Mouse (Mus musculus): ENCODE data around the gene Cacna2d3. TPM values are rescaled to one million over a fixed set of nuclear protein-coding genes. Genes with fewer than 3 reads are reported as not detected.

The Cacna2d3 gene
- polyA plus RNA-seq, 1 experiment: 4.6 TPM

DNA sequence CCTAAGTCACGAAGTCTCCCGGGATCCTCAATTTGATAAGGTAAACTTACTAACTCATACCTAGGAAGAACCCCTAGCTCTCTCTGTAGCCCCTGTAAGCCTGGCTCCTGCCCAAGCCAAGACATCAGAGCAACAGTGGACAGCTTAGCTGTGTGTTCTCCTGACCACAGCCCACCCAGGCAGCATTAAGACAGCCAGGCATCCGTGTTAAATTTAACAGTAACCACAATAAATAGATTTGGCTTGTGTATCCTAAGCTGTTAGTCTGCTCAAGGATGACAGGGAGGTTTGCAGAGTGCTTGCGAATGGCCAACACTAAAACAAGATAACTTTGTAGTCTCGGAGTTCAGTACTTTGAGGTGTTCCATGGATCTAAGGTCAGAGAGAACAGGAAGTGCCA lies 768.3 kb downstream of the Cacna2d3 start:
- no peak overlapping the region for H3K27ac ChIP-seq (ENCODE audit: control insufficient read depth, insufficient read depth, low read depth, low read length)
- no peak overlapping the region for H3K4me3 ChIP-seq (ENCODE audit: control insufficient read depth, low read depth, low read length)
- no peaks in the 10 kb centered on the region for H3K36me3 ChIP-seq (ENCODE audit: control insufficient read depth, insufficient read depth, low read length)
- TF ChIP-seq POLR2A (IDR thresholded peaks at IDR 0.05; ENCODE audit: control insufficient read depth, low read depth, low read length) (no peak), CTCF (IDR thresholded peaks at IDR 0.05; ENCODE audit: control insufficient read depth, insufficient read depth, insufficient replicate concordance, low read depth, low read length) (no peak)
- H3K4me1 ChIP-seq (ENCODE audit: control insufficient read depth, insufficient read depth, low read length): no peaks in the 10 kb centered on the region
- H3K27me3 ChIP-seq (ENCODE audit: control insufficient read depth, insufficient read depth, low read length): no peaks in the 10 kb centered on the region

DNA sequence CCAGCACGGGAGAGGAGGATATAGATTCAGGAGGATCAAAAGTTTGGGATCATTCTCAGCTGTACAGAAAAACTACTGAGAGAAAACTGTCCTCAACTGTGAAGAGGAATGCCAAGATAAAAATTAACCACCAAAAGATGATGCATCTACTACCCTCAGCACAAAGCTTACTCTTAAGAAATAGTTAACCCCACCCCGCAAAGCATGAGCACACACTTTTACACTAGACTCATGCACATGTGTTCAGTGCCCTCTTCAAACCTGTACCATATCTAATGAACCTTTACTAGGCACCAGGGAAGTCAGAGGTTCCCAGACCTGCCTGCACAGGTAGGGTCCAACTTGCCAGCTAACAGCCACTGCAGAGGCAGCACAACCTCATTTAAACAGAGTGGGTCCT lies 771.2 kb downstream of the Cacna2d3 start:
- no peaks in the 10 kb centered on the region for H3K4me1 ChIP-seq (ENCODE audit: control insufficient read depth, insufficient read depth, low read length)
- no peak overlapping the region for H3K4me3 ChIP-seq (ENCODE audit: control insufficient read depth, low read depth, low read length)
- TF ChIP-seq CTCF (IDR thresholded peaks at IDR 0.05; ENCODE audit: control insufficient read depth, insufficient read depth, insufficient replicate concordance, low read depth, low read length) (no peak), POLR2A (IDR thresholded peaks at IDR 0.05; ENCODE audit: control insufficient read depth, low read depth, low read length) (no peak)
- no peaks in the 10 kb centered on the region for H3K36me3 ChIP-seq (ENCODE audit: control insufficient read depth, insufficient read depth, low read length)
- no peak overlapping the region for H3K27ac ChIP-seq (ENCODE audit: control insufficient read depth, insufficient read depth, low read depth, low read length)
- no peaks in the 10 kb centered on the region for H3K27me3 ChIP-seq (ENCODE audit: control insufficient read depth, insufficient read depth, low read length)

GRCm38 (mm10) chr14:28949785-28950184 lies 771.9 kb downstream of the Cacna2d3 start:
- H3K36me3 ChIP-seq (ENCODE audit: control insufficient read depth, insufficient read depth, low read length): no peaks in the 10 kb centered on the region
- TF ChIP-seq POLR2A (IDR thresholded peaks at IDR 0.05; ENCODE audit: control insufficient read depth, low read depth, low read length): no peak
- no peak for TF ChIP-seq CTCF (IDR thresholded peaks at IDR 0.05; ENCODE audit: control insufficient read depth, insufficient read depth, insufficient replicate concordance, low read depth, low read length)
- no peaks in the 10 kb centered on the region for H3K27me3 ChIP-seq (ENCODE audit: control insufficient read depth, insufficient read depth, low read length)
- H3K27ac ChIP-seq (ENCODE audit: control insufficient read depth, insufficient read depth, low read depth, low read length): no peak overlapping the region
- no peaks in the 10 kb centered on the region for H3K4me1 ChIP-seq (ENCODE audit: control insufficient read depth, insufficient read depth, low read length)
- no peak overlapping the region for H3K4me3 ChIP-seq (ENCODE audit: control insufficient read depth, low read depth, low read length)

DNA sequence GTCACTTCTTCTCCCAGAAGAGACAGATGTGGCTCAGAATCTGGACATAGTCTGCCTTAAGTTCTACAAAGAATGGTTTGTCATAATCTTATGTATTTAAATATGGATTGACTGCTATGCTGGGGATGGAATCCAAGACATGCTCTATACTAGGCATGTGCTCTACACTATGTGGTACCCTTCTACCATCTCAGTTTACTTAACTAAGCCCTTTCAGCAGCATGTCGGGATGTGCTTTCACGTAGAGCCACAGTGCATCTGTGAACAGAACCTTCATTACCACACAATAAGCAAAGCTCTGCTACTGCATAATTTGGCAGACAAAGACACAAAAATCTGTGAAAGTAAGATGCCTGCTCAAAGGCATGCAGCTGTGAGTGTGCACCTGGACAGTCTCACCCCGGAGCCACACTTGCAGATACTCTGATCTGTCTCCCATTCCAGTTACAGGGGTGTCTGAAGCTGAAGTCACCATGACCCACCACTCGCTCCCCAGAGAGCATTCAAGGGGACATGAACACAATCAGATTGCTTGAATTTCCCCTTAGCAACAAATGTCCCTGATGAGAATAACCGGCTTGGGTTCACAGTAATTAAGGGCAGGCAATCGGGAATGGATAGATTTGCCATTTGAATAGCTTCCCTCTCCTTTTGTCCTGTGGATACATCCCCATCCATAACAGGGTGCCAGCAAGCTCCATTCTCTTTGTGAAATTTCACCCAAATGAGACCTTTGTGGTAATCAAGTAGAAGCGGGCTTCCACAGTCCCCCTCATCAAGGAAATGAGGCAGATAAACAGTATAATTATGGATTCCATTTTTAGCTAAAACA lies 773.4 kb downstream of the Cacna2d3 start:
- no peak overlapping the region for H3K27ac ChIP-seq (ENCODE audit: control insufficient read depth, insufficient read depth, low read depth, low read length)

GRCm38 (mm10) chr14:28932746-28933293 lies 788.8 kb downstream of the Cacna2d3 start:
- TF ChIP-seq POLR2A (IDR thresholded peaks at IDR 0.05; ENCODE audit: control insufficient read depth, low read depth, low read length) (no peak), CTCF (IDR thresholded peaks at IDR 0.05; ENCODE audit: control insufficient read depth, insufficient read depth, insufficient replicate concordance, low read depth, low read length) (no peak)
- Histone ChIP-seq H3K27me3 (ENCODE audit: control insufficient read depth, insufficient read depth, low read length) (no peaks in the 10 kb centered on the region), H3K4me1 (ENCODE audit: control insufficient read depth, insufficient read depth, low read length) (no peaks in the 10 kb centered on the region), H3K4me3 (ENCODE audit: control insufficient read depth, low read depth, low read length) (no peak overlapping the region), H3K36me3 (ENCODE audit: control insufficient read depth, insufficient read depth, low read length) (no peaks in the 10 kb centered on the region), H3K27ac (ENCODE audit: control insufficient read depth, insufficient read depth, low read depth, low read length) (no peak overlapping the region)

More for the DNA sequence above, 773.4 kb downstream of the Cacna2d3 start:
- TF ChIP-seq POLR2A (IDR thresholded peaks at IDR 0.05; ENCODE audit: control insufficient read depth, low read depth, low read length) (no peak), CTCF (IDR thresholded peaks at IDR 0.05; ENCODE audit: control insufficient read depth, insufficient read depth, insufficient replicate concordance, low read depth, low read length) (no peak)
- Histone ChIP-seq H3K4me3 (ENCODE audit: control insufficient read depth, low read depth, low read length) (no peak overlapping the region), H3K36me3 (ENCODE audit: control insufficient read depth, insufficient read depth, low read length) (no peaks in the 10 kb centered on the region), H3K27me3 (ENCODE audit: control insufficient read depth, insufficient read depth, low read length) (no peaks in the 10 kb centered on the region), H3K4me1 (ENCODE audit: control insufficient read depth, insufficient read depth, low read length) (no peaks in the 10 kb centered on the region)

DNA sequence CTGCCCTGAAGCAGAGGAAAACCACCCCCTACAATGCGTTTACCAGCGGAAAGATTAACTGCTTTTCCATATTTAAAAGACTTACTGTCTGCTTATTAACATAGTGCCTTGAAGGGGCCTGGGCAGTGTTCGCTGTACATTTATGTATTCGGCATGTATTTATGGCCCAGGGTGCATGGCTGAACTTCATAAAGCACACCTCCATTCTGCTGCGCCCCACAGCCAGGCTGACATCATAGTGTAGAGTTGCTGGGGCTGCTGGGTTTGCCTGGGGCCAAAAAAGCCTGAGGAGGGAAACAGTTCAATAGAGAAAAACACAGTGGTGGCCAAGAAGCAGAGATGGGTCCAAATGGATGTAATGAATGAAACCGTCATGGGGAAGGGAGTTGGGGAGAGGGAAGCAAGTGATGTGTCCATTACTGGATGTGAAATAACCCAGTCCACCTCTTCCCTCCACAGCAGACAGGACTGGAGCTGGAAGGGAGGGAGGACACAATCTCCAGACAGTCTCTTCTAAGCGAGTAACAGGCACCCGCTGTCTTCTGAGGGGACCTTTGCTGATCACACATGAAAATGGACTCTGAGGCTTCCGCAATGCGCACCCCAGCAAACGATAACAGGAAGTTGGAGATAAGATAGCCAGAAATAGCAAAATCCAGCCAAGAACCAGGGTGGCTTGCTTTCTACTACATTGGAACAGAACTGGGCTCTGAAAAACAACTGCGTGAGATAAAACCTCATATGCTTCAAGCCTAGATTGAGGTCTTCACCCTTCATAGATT lies 798.3 kb downstream of the Cacna2d3 start:
- no peaks in the 10 kb centered on the region for H3K27me3 ChIP-seq (ENCODE audit: control insufficient read depth, insufficient read depth, low read length)
- H3K4me1 ChIP-seq (ENCODE audit: control insufficient read depth, insufficient read depth, low read length): no peaks in the 10 kb centered on the region
- no peak overlapping the region for H3K4me3 ChIP-seq (ENCODE audit: control insufficient read depth, low read depth, low read length)
- H3K27ac ChIP-seq (ENCODE audit: control insufficient read depth, insufficient read depth, low read depth, low read length): no peak overlapping the region
- H3K36me3 ChIP-seq (ENCODE audit: control insufficient read depth, insufficient read depth, low read length): no peaks in the 10 kb centered on the region
- TF ChIP-seq CTCF (IDR thresholded peaks at IDR 0.05; ENCODE audit: control insufficient read depth, insufficient read depth, insufficient replicate concordance, low read depth, low read length): no peak
- no peak for TF ChIP-seq POLR2A (IDR thresholded peaks at IDR 0.05; ENCODE audit: control insufficient read depth, low read depth, low read length)

GRCm38 (mm10) chr14:28918871-28919270 lies 802.8 kb downstream of the Cacna2d3 start:
- no peaks in the 10 kb centered on the region for H3K4me1 ChIP-seq (ENCODE audit: control insufficient read depth, insufficient read depth, low read length)
- no peak overlapping the region for H3K27ac ChIP-seq (ENCODE audit: control insufficient read depth, insufficient read depth, low read depth, low read length)
- no peak overlapping the region for H3K4me3 ChIP-seq (ENCODE audit: control insufficient read depth, low read depth, low read length)
- no peaks in the 10 kb centered on the region for H3K36me3 ChIP-seq (ENCODE audit: control insufficient read depth, insufficient read depth, low read length)
- no peaks in the 10 kb centered on the region for H3K27me3 ChIP-seq (ENCODE audit: control insufficient read depth, insufficient read depth, low read length)
- no peak for TF ChIP-seq CTCF (IDR thresholded peaks at IDR 0.05; ENCODE audit: control insufficient read depth, insufficient read depth, insufficient replicate concordance, low read depth, low read length)
- TF ChIP-seq POLR2A (IDR thresholded peaks at IDR 0.05; ENCODE audit: control insufficient read depth, low read depth, low read length): no peak

Measured in testis, adult 2 months (tissue).